Mouse (Mus musculus) embryo, embryonic 10.5 days (tissue): ENCODE data around the gene Kmt2e.

Experiments
- DNase-seq: peaks from one replicate; pipeline ENCODE4 v3.0.0-alpha.2; 2015; ENCODE audit warnings: low spot score

Kmt2e gene

GRCm38 (mm10) chr5:23410040-23410717 lies 24.1 kb upstream of the Kmt2e start:
- no peak for DNase-seq

- no peak for DNase-seq
These were observed 23.5 kb upstream of the Kmt2e start for GRCm38 (mm10) chr5:23410718-23411101.

GRCm38 (mm10) chr5:23411640-23412039 lies 22.6 kb upstream of the Kmt2e start:
- DNase-seq, result no peak

- no peak for DNase-seq
These were observed 21.8 kb upstream of the Kmt2e start for GRCm38 (mm10) chr5:23412247-23412948.

- DNase-seq, result no peak
These were observed 21.2 kb upstream of the Kmt2e start for GRCm38 (mm10) chr5:23413058-23413457.

GRCm38 (mm10) chr5:23413575-23414470 lies 20.4 kb upstream of the Kmt2e start:
- peak; percentile 75 for DNase-seq

GRCm38 (mm10) chr5:23414490-23415126 lies 19.6 kb upstream of the Kmt2e start:
- peak; percentile 48 for DNase-seq

GRCm38 (mm10) chr5:23415571-23416285 lies 18.5 kb upstream of the Kmt2e start:
- peak; percentile 84 for DNase-seq

- no peak for DNase-seq
These were observed 18.0 kb upstream of the Kmt2e start for GRCm38 (mm10) chr5:23416286-23416643.

- DNase-seq, result no peak
These were observed 16.5 kb upstream of the Kmt2e start for GRCm38 (mm10) chr5:23417716-23418115.

- peak; percentile 82 for DNase-seq
These were observed 16.0 kb upstream of the Kmt2e start for GRCm38 (mm10) chr5:23418147-23418781.

- DNase-seq, result peak; percentile 46
These were observed 15.2 kb upstream of the Kmt2e start for GRCm38 (mm10) chr5:23418797-23419595.

GRCm38 (mm10) chr5:23419616-23420170 lies 14.5 kb upstream of the Kmt2e start:
- no peak for DNase-seq

GRCm38 (mm10) chr5:23420410-23420809 lies 13.8 kb upstream of the Kmt2e start:
- no peak for DNase-seq

GRCm38 (mm10) chr5:23421440-23421839 lies 12.8 kb upstream of the Kmt2e start:
- DNase-seq, result no peak

- no peak for DNase-seq
These were observed 11.2 kb upstream of the Kmt2e start for GRCm38 (mm10) chr5:23423036-23423435.

- no peak for DNase-seq
These were observed 6.7 kb upstream of the Kmt2e start for GRCm38 (mm10) chr5:23427501-23427900.

GRCm38 (mm10) chr5:23431070-23431864 lies 3.0 kb upstream of the Kmt2e start:
- peak; percentile 51 for DNase-seq
